Mouse (Mus musculus): ENCODE results near the gene Csf1.

Gene Csf1

GRCm38 (mm10) chr3:107783315-107783714, 23.0 kb upstream of the Csf1 start:
- in situ Hi-C loops (cut with MseI, MboI): no loop called here

GRCm38 (mm10) chr3:107781304-107781703, 21.0 kb upstream of the Csf1 start:
- in situ Hi-C loops (cut with MseI, MboI): no loop called here

- in situ Hi-C loops (cut with MseI, MboI): no loop called here
Measured at GRCm38 (mm10) chr3:107778016-107778415, 17.7 kb upstream of the Csf1 start.

GRCm38 (mm10) chr3:107776295-107776694, 16.0 kb upstream of the Csf1 start:
- in situ Hi-C loops (cut with MseI, MboI): no loop called here

GRCm38 (mm10) chr3:107775736-107776135, 15.5 kb upstream of the Csf1 start:
- in situ Hi-C loops (cut with MseI, MboI): no loop called here

- in situ Hi-C loops (cut with MseI, MboI): no loop called here
Measured at GRCm38 (mm10) chr3:107775056-107775455, 14.8 kb upstream of the Csf1 start.

- in situ Hi-C loops (cut with MseI, MboI): no loop called here
Measured at GRCm38 (mm10) chr3:107772860-107773259, 12.6 kb upstream of the Csf1 start.

- in situ Hi-C loops (cut with MseI, MboI): no loop called here
Measured at GRCm38 (mm10) chr3:107769692-107770091, 9.4 kb upstream of the Csf1 start.

GRCm38 (mm10) chr3:107768104-107768989, 8.1 kb upstream of the Csf1 start:
- in situ Hi-C loops (cut with MseI, MboI): no loop called here

- in situ Hi-C loops (cut with MseI, MboI): no loop called here
Measured at GRCm38 (mm10) chr3:107766804-107767203, 6.5 kb upstream of the Csf1 start.

- in situ Hi-C loops (cut with MseI, MboI): no loop called here
Measured at GRCm38 (mm10) chr3:107765979-107766378, 5.7 kb upstream of the Csf1 start.

- in situ Hi-C loops (cut with MseI, MboI): no loop called here
Measured at GRCm38 (mm10) chr3:107763552-107763951, 3.3 kb upstream of the Csf1 start.

GRCm38 (mm10) chr3:107761446-107761845, 1.2 kb upstream of the Csf1 start:
- in situ Hi-C loops (cut with MseI, MboI): no loop called here

- in situ Hi-C loops (cut with MseI, MboI): no loop called here
Measured at GRCm38 (mm10) chr3:107760771-107761170, 502 bp upstream of the Csf1 start.

GRCm38 (mm10) chr3:107758638-107759037, 1.6 kb downstream of the Csf1 start:
- in situ Hi-C loops (cut with MseI, MboI): no loop called here

GRCm38 (mm10) chr3:107758176-107758575, 2.1 kb downstream of the Csf1 start:
- in situ Hi-C loops (cut with MseI, MboI): no loop called here

GRCm38 (mm10) chr3:107757365-107758129, 2.7 kb downstream of the Csf1 start:
- in situ Hi-C loops (cut with MseI, MboI): no loop called here

GRCm38 (mm10) chr3:107756481-107756866, 3.8 kb downstream of the Csf1 start:
- in situ Hi-C loops (cut with MseI, MboI): no loop called here

GRCm38 (mm10) chr3:107755702-107756480, 4.4 kb downstream of the Csf1 start:
- in situ Hi-C loops (cut with MseI, MboI): no loop called here

- in situ Hi-C loops (cut with MseI, MboI): no loop called here
Measured at GRCm38 (mm10) chr3:107754632-107755031, 5.6 kb downstream of the Csf1 start.

GRCm38 (mm10) chr3:107751607-107752006, 8.7 kb downstream of the Csf1 start:
- in situ Hi-C loops (cut with MseI, MboI): no loop called here

Measured in mouse trophoblast stem cell (cell line).